ENCODE assay signal across 24 mouse cellular contexts in genomic region chr8:45637745-45638144, GRCm38 (mm10).
A peak's percentile ranks its signal among the peaks of the same experiment; 100 is the strongest.
DNase-seq lines count a peak whose midpoint lies in the region; ATAC-seq and TF ChIP-seq lines count a peak whose summit lies in the region.
"Had no signal": no experiment of that assay in that cellular context is flagged by ENCODE, and none has a peak within 500 bp of the region (broad histone marks: within the 10 kb centered on the region; RNA-seq: fewer than 3 reads in every experiment).

No protein-coding gene starts in this region.

- no peak overlapping the region for H3K4me2 ChIP-seq in heart, embryonic 15.5 days
- no peak overlapping the region for H3K4me2 ChIP-seq in intestine, embryonic 15.5 days (replicated peaks)
- H3K4me2 ChIP-seq in intestine, postnatal 0 days (replicated peaks; ENCODE audit: low read depth): no peak overlapping the region
- no peak overlapping the region for H3K4me2 ChIP-seq in forebrain, embryonic 15.5 days (replicated peaks)
- H3K4me2 ChIP-seq: embryonic facial prominence, embryonic 12.5 days; forebrain, embryonic 13.5 days had no signal

- H3K9me3 ChIP-seq in heart, embryonic 15.5 days (replicated peaks): no peaks in the 10 kb centered on the region
- H3K9me3 ChIP-seq in heart, embryonic 10.5 days: no peaks in the 10 kb centered on the region
- H3K9me3 ChIP-seq in intestine, embryonic 15.5 days: no peaks in the 10 kb centered on the region
- no peaks in the 10 kb centered on the region for H3K9me3 ChIP-seq in intestine, postnatal 0 days (ENCODE audit: control insufficient read depth)
- H3K9me3 ChIP-seq in forebrain, embryonic 15.5 days: no peaks in the 10 kb centered on the region
- H3K9me3 ChIP-seq: embryonic facial prominence, embryonic 10.5 days; embryonic facial prominence, embryonic 12.5 days; forebrain, embryonic 13.5 days; G1E had no signal

- WGBS in heart, embryonic 15.5 days: 57% methylated on average over 1 of the region's 1 CpGs
- WGBS in heart, embryonic 10.5 days: 87% methylated on average over 1 of the region's 1 CpGs
- WGBS in intestine, embryonic 15.5 days: 64% methylated on average over 1 of the region's 1 CpGs
- WGBS in intestine, postnatal 0 days: 37% methylated on average over 1 of the region's 1 CpGs
- 95% methylated on average over 1 of the region's 1 CpGs for WGBS in forebrain, embryonic 15.5 days

- no peaks in the 10 kb centered on the region for H3K36me3 ChIP-seq in heart, embryonic 15.5 days
- H3K36me3 ChIP-seq in heart, embryonic 10.5 days: no peaks in the 10 kb centered on the region
- no peaks in the 10 kb centered on the region for H3K36me3 ChIP-seq in intestine, embryonic 15.5 days
- H3K36me3 ChIP-seq in intestine, postnatal 0 days (ENCODE audit: control insufficient read depth, insufficient read depth): no peaks in the 10 kb centered on the region
- H3K36me3 ChIP-seq in forebrain, embryonic 15.5 days: no peaks in the 10 kb centered on the region
- H3K36me3 ChIP-seq: embryonic facial prominence, embryonic 10.5 days; embryonic facial prominence, embryonic 12.5 days; G1E had no signal

- no peak overlapping the region for H3K4me3 ChIP-seq in heart, embryonic 15.5 days
- H3K4me3 ChIP-seq in heart, embryonic 10.5 days: no peak overlapping the region
- no peak overlapping the region for H3K4me3 ChIP-seq in intestine, embryonic 15.5 days (replicated peaks)
- no peak overlapping the region for H3K4me3 ChIP-seq in intestine, postnatal 0 days (ENCODE audit: low read depth, low read length)
- no peak overlapping the region for H3K4me3 ChIP-seq in forebrain, embryonic 15.5 days
- H3K4me3 ChIP-seq: embryonic facial prominence, embryonic 10.5 days; embryonic facial prominence, embryonic 12.5 days; forebrain, embryonic 13.5 days had no signal

- TF ChIP-seq CTCF in intestine, postnatal 0 days (IDR thresholded peaks at IDR 0.05; ENCODE audit: low read depth): no peak

- no peaks in the 10 kb centered on the region for H3K27me3 ChIP-seq in heart, embryonic 15.5 days
- no peaks in the 10 kb centered on the region for H3K27me3 ChIP-seq in heart, embryonic 10.5 days (ENCODE audit: insufficient read depth, poor library complexity, severe bottlenecking)
- H3K27me3 ChIP-seq in intestine, embryonic 15.5 days (replicated peaks): no peaks in the 10 kb centered on the region
- H3K27me3 ChIP-seq in intestine, postnatal 0 days (replicated peaks; ENCODE audit: control insufficient read depth, insufficient read depth, low read length): no peaks in the 10 kb centered on the region
- H3K27me3 ChIP-seq in forebrain, embryonic 15.5 days: no peaks in the 10 kb centered on the region
- H3K27me3 ChIP-seq: CH12.LX; embryonic facial prominence, embryonic 12.5 days; forebrain, embryonic 13.5 days; Patski had no signal

- no peak for ATAC-seq in heart, embryonic 15.5 days (replicated peaks; ENCODE audit: insufficient number of reproducible peaks, insufficient read depth, low FRiP score, low read depth)
- peak; percentile 75 for ATAC-seq in intestine, embryonic 15.5 days
- ATAC-seq in intestine, postnatal 0 days: 0 out of 2 replicates have a peak, but pooled peaks have one; percentile 49
- no peak for ATAC-seq in forebrain, embryonic 15.5 days (replicated peaks)
- ATAC-seq: activated CD4-positive, CD25-positive, alpha-beta regulatory T cell, adult 4 months; CD4-positive, CD25-positive, alpha-beta regulatory T cell, adult 4 months; forebrain, embryonic 13.5 days; Patski had no signal

- 0 out of 2 replicates have a peak overlapping the region, but pooled peaks have one; percentile 22 for H3K27ac ChIP-seq in heart, embryonic 15.5 days
- no peak overlapping the region for H3K27ac ChIP-seq in heart, embryonic 10.5 days
- H3K27ac ChIP-seq in intestine, embryonic 15.5 days: no peak overlapping the region
- no peak overlapping the region for H3K27ac ChIP-seq in intestine, postnatal 0 days (ENCODE audit: low read depth, low read length)
- H3K27ac ChIP-seq in forebrain, embryonic 15.5 days (replicated peaks): no peak overlapping the region
- H3K27ac ChIP-seq: embryonic facial prominence, embryonic 10.5 days; embryonic facial prominence, embryonic 12.5 days; forebrain, embryonic 13.5 days had no signal

- DNase-seq in heart, adult 11 months: peak; percentile 40
- DNase-seq in heart, adult 18-20 months: no peak
- DNase-seq in heart, embryonic 10.5 days (ENCODE audit: low spot score): no peak
- DNase-seq: adrenal gland, adult 8-10 months; adrenal gland, postnatal 14 days; adrenal gland, postnatal 36 days; B cell, adult 2 months; cerebellum, adult 11-12 months; cerebellum, adult 2 months; cerebellum, adult 9-10 months; cerebellum, postnatal 10 days; cerebellum, postnatal 25 days had no signal

- H3K4me1 ChIP-seq in heart, embryonic 15.5 days (replicated peaks): peaks cover 23% of the 10 kb centered on the region
- peaks cover 10% of the 10 kb centered on the region; the same call in 1 of the 2 replicates for H3K4me1 ChIP-seq in heart, embryonic 10.5 days
- H3K4me1 ChIP-seq in intestine, embryonic 15.5 days (replicated peaks): no peaks in the 10 kb centered on the region
- H3K4me1 ChIP-seq in intestine, postnatal 0 days (replicated peaks; ENCODE audit: control insufficient read depth, insufficient read depth, low read length): no peaks in the 10 kb centered on the region
- H3K4me1 ChIP-seq in forebrain, embryonic 15.5 days: peaks cover 17% of the 10 kb centered on the region
- H3K4me1 ChIP-seq: embryonic facial prominence, embryonic 10.5 days had no signal

- no peak overlapping the region for H3K9ac ChIP-seq in heart, embryonic 15.5 days
- H3K9ac ChIP-seq in intestine, embryonic 15.5 days: no peak overlapping the region
- H3K9ac ChIP-seq in intestine, postnatal 0 days (ENCODE audit: low read depth, low read length): no peak overlapping the region
- H3K9ac ChIP-seq in forebrain, embryonic 15.5 days (replicated peaks): no peak overlapping the region
- H3K9ac ChIP-seq: embryonic facial prominence, embryonic 12.5 days; forebrain, embryonic 13.5 days had no signal

Comparison
In these comparisons a context has a peak if more than half of its experiments do, and no peak if none do; other contexts are left out.
1. ATAC-seq: peak in intestine, embryonic 15.5 days (single experiment) and intestine, postnatal 0 days (single experiment); none in heart, embryonic 15.5 days (single experiment) and forebrain, embryonic 15.5 days (single experiment).